Mouse (Mus musculus) cerebellum, adult 2 months (tissue): Measurements from ENCODE around the gene Rab5b.

Experiments used
- CTCF ChIP-seq: fragments of 200-500 bp; IDR thresholded peaks from 2 replicates; pipeline ENCODE4 v1.5.1; 2011; ENCODE audit warnings: low read depth, mild to moderate bottlenecking, control low read depth, low read length, moderate library complexity, borderline replicate concordance; ENCODE audit not compliant: insufficient read depth
- POLR2A ChIP-seq: fragments of 200-500 bp; IDR thresholded peaks from 2 replicates; pipeline ENCODE4 v1.6.1; 2011; ENCODE audit warnings: low read length, control low read depth, borderline replicate concordance; ENCODE audit not compliant: insufficient read depth

DNA sequence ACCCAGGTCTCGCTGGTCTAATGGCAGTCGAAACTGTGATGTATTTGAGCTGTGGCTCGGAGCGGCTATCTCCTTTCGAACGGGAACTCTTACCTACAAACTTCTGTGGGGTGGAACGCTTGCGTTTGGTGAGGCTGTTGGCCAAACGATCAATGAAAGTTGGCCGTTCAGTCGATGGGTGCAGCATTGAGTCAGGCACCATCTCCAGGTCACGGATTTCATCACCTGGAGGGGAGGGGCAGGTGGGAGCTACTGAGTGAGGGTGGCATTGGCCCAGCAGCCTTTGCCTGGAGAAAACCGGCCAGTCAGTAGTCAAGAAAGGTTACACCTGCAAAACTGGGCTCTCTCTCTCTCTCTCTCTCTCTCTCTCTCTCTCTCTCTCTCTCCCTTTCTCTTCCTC is 60.4 kb downstream of the Rab5b start:
- no peak for TF ChIP-seq CTCF
- TF ChIP-seq POLR2A: no peak
